ENCODE assay signal across 8 mouse cellular contexts in genomic region chr13:74010678-74011077, GRCm38 (mm10). TPM values are rescaled to one million over a fixed set of nuclear protein-coding genes. Genes with fewer than 3 reads are reported as not detected.
DNase-seq lines count a peak whose midpoint lies in the region; ATAC-seq lines count a peak whose summit lies in the region.

No protein-coding gene starts in this region.

- H3K4me3 ChIP-seq in lung, embryonic 16.5 days (ENCODE audit: low read length): peak overlapping the region; percentile 58
- peak overlapping the region; percentile 67 for H3K4me3 ChIP-seq in forebrain, embryonic 10.5 days
- H3K4me3 ChIP-seq in intestine, embryonic 16.5 days (ENCODE audit: low read length): peak overlapping the region; percentile 61
- H3K4me3 ChIP-seq in midbrain, embryonic 14.5 days (replicated peaks; ENCODE audit: low read depth, low read length): peak overlapping the region; percentile 61

- H3K27ac ChIP-seq in lung, embryonic 16.5 days (ENCODE audit: low read length): no peak overlapping the region
- peak overlapping the region; percentile 77; the same call in 1 of the 2 replicates for H3K27ac ChIP-seq in forebrain, embryonic 10.5 days
- H3K27ac ChIP-seq in intestine, embryonic 16.5 days (ENCODE audit: low read length): no peak overlapping the region
- peak overlapping the region; percentile 60 for H3K27ac ChIP-seq in midbrain, embryonic 14.5 days (replicated peaks; ENCODE audit: low read depth, low read length)

- no peak for ATAC-seq in lung, embryonic 16.5 days (ENCODE audit: low read depth)
- ATAC-seq in intestine, embryonic 16.5 days: no peak
- ATAC-seq in midbrain, embryonic 14.5 days (ENCODE audit: low FRiP score, low TSS enrichment): 0 out of 2 replicates have a peak, but pooled peaks have one; percentile 18

- peaks cover 14% of the 10 kb centered on the region for H3K27me3 ChIP-seq in lung, embryonic 16.5 days (ENCODE audit: control insufficient read depth, insufficient read depth, low read depth, low read length)
- peaks cover 58% of the 10 kb centered on the region for H3K27me3 ChIP-seq in forebrain, embryonic 10.5 days (ENCODE audit: poor library complexity, severe bottlenecking)
- peaks cover 16% of the 10 kb centered on the region for H3K27me3 ChIP-seq in intestine, embryonic 16.5 days (replicated peaks; ENCODE audit: control insufficient read depth, insufficient read depth, low read length)
- H3K27me3 ChIP-seq in midbrain, embryonic 14.5 days (ENCODE audit: control insufficient read depth, insufficient read depth, low read length): peaks cover 5% of the 10 kb centered on the region; the same call in 1 of the 2 replicates

- WGBS in lung, embryonic 16.5 days: 19% methylated on average over 3 of the region's 3 CpGs
- 10% methylated on average over 3 of the region's 3 CpGs for WGBS in forebrain, embryonic 10.5 days
- WGBS in intestine, embryonic 16.5 days: 13% methylated on average over 3 of the region's 3 CpGs
- WGBS in midbrain, embryonic 14.5 days: 18% methylated on average over 3 of the region's 3 CpGs

- H3K9ac ChIP-seq in lung, embryonic 16.5 days (ENCODE audit: low read length): no peak overlapping the region
- H3K9ac ChIP-seq in intestine, embryonic 16.5 days (ENCODE audit: low read depth, low read length): peak overlapping the region; percentile 72; the same call in 1 of the 2 replicates
- H3K9ac ChIP-seq in midbrain, embryonic 14.5 days (replicated peaks; ENCODE audit: low read length): peak overlapping the region; percentile 73; the same call in 1 of the 2 replicates

- DNase-seq in lung, postnatal 25 days (ENCODE audit: low spot score): no peak
- no peak for DNase-seq in forebrain, embryonic 10.5 days (ENCODE audit: extremely low spot score, low spot score)
- DNase-seq in midbrain, embryonic 14.5 days: peak; percentile 51
- no peak for DNase-seq in testis, postnatal 14 days (ENCODE audit: low spot score)
- no peak for DNase-seq in ovary, adult 18-20 months (ENCODE audit: low spot score)
- no peak for DNase-seq in yolk sac, embryonic 10.5 days (ENCODE audit: low spot score)

- no peaks in the 10 kb centered on the region for H3K9me3 ChIP-seq in lung, embryonic 16.5 days (ENCODE audit: control insufficient read depth, low read length)
- no peaks in the 10 kb centered on the region for H3K9me3 ChIP-seq in forebrain, embryonic 10.5 days
- no peaks in the 10 kb centered on the region for H3K9me3 ChIP-seq in intestine, embryonic 16.5 days (ENCODE audit: control insufficient read depth, low read length)
- no peaks in the 10 kb centered on the region for H3K9me3 ChIP-seq in midbrain, embryonic 14.5 days (ENCODE audit: control insufficient read depth, low read length)

- peaks cover 3% of the 10 kb centered on the region; the same call in 1 of the 2 replicates for H3K4me1 ChIP-seq in lung, embryonic 16.5 days (replicated peaks; ENCODE audit: control insufficient read depth, insufficient read depth, low read length)
- peaks cover 25% of the 10 kb centered on the region for H3K4me1 ChIP-seq in forebrain, embryonic 10.5 days
- H3K4me1 ChIP-seq in intestine, embryonic 16.5 days (ENCODE audit: control insufficient read depth, insufficient read depth, low read length): peaks cover 9% of the 10 kb centered on the region
- peaks cover 12% of the 10 kb centered on the region for H3K4me1 ChIP-seq in midbrain, embryonic 14.5 days (ENCODE audit: control insufficient read depth, insufficient read depth, low read length)

- H3K4me2 ChIP-seq in lung, embryonic 16.5 days (ENCODE audit: low read depth, low read length): peak overlapping the region; percentile 99
- peak overlapping the region; percentile 100 for H3K4me2 ChIP-seq in intestine, embryonic 16.5 days (ENCODE audit: low read depth, low read length)
- peak overlapping the region; percentile 93 for H3K4me2 ChIP-seq in midbrain, embryonic 14.5 days (ENCODE audit: low read length)

- H3K36me3 ChIP-seq in lung, embryonic 16.5 days (ENCODE audit: control insufficient read depth, insufficient read depth, low read length): no peaks in the 10 kb centered on the region
- no peaks in the 10 kb centered on the region for H3K36me3 ChIP-seq in forebrain, embryonic 10.5 days (replicated peaks)
- no peaks in the 10 kb centered on the region for H3K36me3 ChIP-seq in intestine, embryonic 16.5 days (ENCODE audit: control insufficient read depth, insufficient read depth, low read length)
- H3K36me3 ChIP-seq in midbrain, embryonic 14.5 days (ENCODE audit: control insufficient read depth, insufficient read depth, low read length): no peaks in the 10 kb centered on the region

RNA-seq across cellular contexts. Expression of gene Tppp, which starts 1.5 kb away (rescaled TPM):
- 1.3 and 1.7 TPM in 2 replicates for polyA plus RNA-seq in lung, embryonic 16.5 days (2015; fragmentation: Nextera tagmentation; extraction: Ambion mirVana)
- polyA plus RNA-seq in forebrain, embryonic 10.5 days (2016; fragmentation: Nextera tagmentation; extraction: Ambion mirVana): 1.4 and 2.0 TPM in 2 replicates
- 2.7 and 3.2 TPM in 2 replicates for polyA plus RNA-seq in intestine, embryonic 16.5 days (2015; fragmentation: Nextera tagmentation; extraction: Ambion mirVana)
- polyA plus RNA-seq in midbrain, embryonic 14.5 days (2014; fragmentation: Nextera tagmentation; extraction: Ambion mirVana): 8.6 and 12.0 TPM in 2 replicates

RNA-seq across cellular contexts. Expression of gene Zdhhc11, which starts 47.0 kb away (rescaled TPM):
- polyA plus RNA-seq in lung, embryonic 16.5 days (2015; fragmentation: Nextera tagmentation; extraction: Ambion mirVana): not detected in 2 replicates
- polyA plus RNA-seq in forebrain, embryonic 10.5 days (2016; fragmentation: Nextera tagmentation; extraction: Ambion mirVana): not detected in 2 replicates
- not detected in 2 replicates for polyA plus RNA-seq in intestine, embryonic 16.5 days (2015; fragmentation: Nextera tagmentation; extraction: Ambion mirVana)
- polyA plus RNA-seq in midbrain, embryonic 14.5 days (2014; fragmentation: Nextera tagmentation; extraction: Ambion mirVana): not detected in 2 replicates

RNA-seq across cellular contexts. Expression of gene Cep72, which starts 51.4 kb away (rescaled TPM):
- polyA plus RNA-seq in lung, embryonic 16.5 days (2015; fragmentation: Nextera tagmentation; extraction: Ambion mirVana): 14.9 and 15.8 TPM in 2 replicates
- polyA plus RNA-seq in forebrain, embryonic 10.5 days (2016; fragmentation: Nextera tagmentation; extraction: Ambion mirVana): 23.7 and 25.7 TPM in 2 replicates
- polyA plus RNA-seq in intestine, embryonic 16.5 days (2015; fragmentation: Nextera tagmentation; extraction: Ambion mirVana): 9.9 and 12.7 TPM in 2 replicates
- polyA plus RNA-seq in midbrain, embryonic 14.5 days (2014; fragmentation: Nextera tagmentation; extraction: Ambion mirVana): 6.3 and 13.3 TPM in 2 replicates

Comparison
In these comparisons a context has a peak if more than half of its experiments do, and no peak if none do; other contexts are left out.
1. H3K27ac ChIP-seq: peak in forebrain, embryonic 10.5 days (single experiment) and midbrain, embryonic 14.5 days (single experiment); none in lung, embryonic 16.5 days (single experiment) and intestine, embryonic 16.5 days (single experiment).
2. Peak in every context shown above with its lines, with median percentiles within 50 percentile points of each other: H3K4me2 ChIP-seq and H3K4me3 ChIP-seq.